ENCODE assay signal across 9 mouse cellular contexts in the genomic region with DNA sequence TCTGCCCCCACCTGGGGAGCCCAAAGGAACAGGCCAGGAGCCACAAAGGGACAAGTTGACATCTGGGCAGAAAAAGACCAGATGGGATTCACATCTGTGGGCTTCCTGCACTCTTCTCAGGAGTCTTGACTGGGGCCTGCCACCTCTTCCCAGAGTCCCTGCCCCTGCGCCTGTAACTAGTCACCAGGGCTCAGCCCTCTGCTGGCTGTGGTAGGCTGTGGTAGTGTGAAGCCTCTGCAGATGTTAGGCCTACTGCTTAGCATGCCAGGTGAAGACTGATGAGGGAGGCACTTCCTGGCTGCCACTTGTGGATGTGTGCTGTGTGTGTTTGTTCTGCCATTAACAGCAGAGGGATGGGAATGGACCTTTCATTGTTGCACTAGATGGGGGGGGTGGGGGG. TPM values are rescaled to one million over a fixed set of nuclear protein-coding genes. Genes with fewer than 3 reads are reported as not detected.
DNase-seq lines count a peak whose midpoint lies in the region; ATAC-seq lines count a peak whose summit lies in the region.
"Had no signal": no experiment of that assay in that cellular context is flagged by ENCODE, and none has a peak within 500 bp of the region (broad histone marks: within the 10 kb centered on the region; RNA-seq: fewer than 3 reads in every experiment).

No protein-coding gene starts in this region.

- H3K27ac ChIP-seq in heart, embryonic 12.5 days (ENCODE audit: poor library complexity, severe bottlenecking): no peak overlapping the region
- H3K27ac ChIP-seq in hindbrain, embryonic 13.5 days: peak overlapping the region; percentile 96
- no peak overlapping the region for H3K27ac ChIP-seq in midbrain, embryonic 13.5 days

- no peak for ATAC-seq in heart, embryonic 12.5 days (ENCODE audit: insufficient number of reproducible peaks, low FRiP score)
- no peak for ATAC-seq in hindbrain, embryonic 13.5 days (ENCODE audit: low FRiP score)
- no peak for ATAC-seq in midbrain, embryonic 13.5 days
- ATAC-seq: Patski had no signal

- intact Hi-C loops in heart, postnatal 14 days (cut with DNase I): no loop called here

- H3K9ac ChIP-seq in heart, embryonic 12.5 days: peak overlapping the region; percentile 95
- H3K9ac ChIP-seq in hindbrain, embryonic 13.5 days: peak overlapping the region; percentile 96
- H3K9ac ChIP-seq in midbrain, embryonic 13.5 days (replicated peaks): peak overlapping the region; percentile 94

- peak overlapping the region; percentile 92 for H3K4me2 ChIP-seq in heart, embryonic 12.5 days
- H3K4me2 ChIP-seq in hindbrain, embryonic 13.5 days: peak overlapping the region; percentile 86
- H3K4me2 ChIP-seq in midbrain, embryonic 13.5 days (replicated peaks): peak overlapping the region; percentile 96

- WGBS in heart, embryonic 12.5 days: 56% methylated on average over 1 of the region's 1 CpGs
- 39% methylated on average over 1 of the region's 1 CpGs for WGBS in hindbrain, embryonic 13.5 days
- WGBS in midbrain, embryonic 13.5 days: 48% methylated on average over 1 of the region's 1 CpGs

- peaks cover 36% of the 10 kb centered on the region for H3K36me3 ChIP-seq in heart, embryonic 12.5 days
- peaks cover 36% of the 10 kb centered on the region for H3K36me3 ChIP-seq in hindbrain, embryonic 13.5 days
- peaks cover 35% of the 10 kb centered on the region for H3K36me3 ChIP-seq in midbrain, embryonic 13.5 days

- H3K27me3 ChIP-seq in heart, embryonic 12.5 days (replicated peaks): no peaks in the 10 kb centered on the region
- H3K27me3 ChIP-seq in hindbrain, embryonic 13.5 days: 0 out of 2 replicates have a peak, but pooled peaks cover 3% of the 10 kb centered on the region
- H3K27me3 ChIP-seq in midbrain, embryonic 13.5 days: peaks cover 15% of the 10 kb centered on the region; the same call in 1 of the 2 replicates
- H3K27me3 ChIP-seq: Patski had no signal

- no peak for DNase-seq in heart, postnatal 14 days
- DNase-seq in R1 (ENCODE audit: low read depth, low spot score): peak; percentile 32
- no peak for DNase-seq in spleen, adult 12 weeks (ENCODE audit: low spot score)
- DNase-seq in urinary bladder, adult 2 months (ENCODE audit: low spot score): no peak
- no peak for DNase-seq in layer of hippocampus, adult 8-10 months (ENCODE audit: low spot score in 2 of 2)

- no peaks in the 10 kb centered on the region for H3K9me3 ChIP-seq in heart, embryonic 12.5 days (replicated peaks)
- no peaks in the 10 kb centered on the region for H3K9me3 ChIP-seq in hindbrain, embryonic 13.5 days
- H3K9me3 ChIP-seq in midbrain, embryonic 13.5 days: no peaks in the 10 kb centered on the region

- peak overlapping the region; percentile 83 for H3K4me3 ChIP-seq in heart, embryonic 12.5 days
- H3K4me3 ChIP-seq in hindbrain, embryonic 13.5 days: peak overlapping the region; percentile 85
- peak overlapping the region; percentile 86 for H3K4me3 ChIP-seq in midbrain, embryonic 13.5 days (replicated peaks)

- H3K4me1 ChIP-seq in heart, embryonic 12.5 days (replicated peaks): peaks cover 32% of the 10 kb centered on the region
- peaks cover 57% of the 10 kb centered on the region for H3K4me1 ChIP-seq in hindbrain, embryonic 13.5 days (replicated peaks)
- peaks cover 45% of the 10 kb centered on the region for H3K4me1 ChIP-seq in midbrain, embryonic 13.5 days (replicated peaks)

RNA-seq across cellular contexts. Expression of gene Rnpepl1, which starts 1.7 kb away (rescaled TPM):
- 37.2 and 38.9 TPM in 2 replicates for polyA plus RNA-seq in heart, embryonic 12.5 days (2016; fragmentation: Nextera tagmentation; extraction: Ambion mirVana)
- total RNA-seq in heart, postnatal 14 days (2021): 10 to 100 TPM; 68.3 to 76.0 TPM
- polyA plus RNA-seq in hindbrain, embryonic 13.5 days (2015; fragmentation: Nextera tagmentation; extraction: Ambion mirVana): 22.4 and 26.5 TPM in 2 replicates
- 20.1 and 24.8 TPM in 2 replicates for polyA plus RNA-seq in midbrain, embryonic 13.5 days (2015; fragmentation: Nextera tagmentation; extraction: Ambion mirVana)
- 37.4 and 59.3 TPM in 2 replicates for polyA plus RNA-seq in urinary bladder, adult 2 months (2012; rRNA removed)
- 10 to 100 TPM; 38.0 to 46.2 (median 44.3) TPM for total RNA-seq in layer of hippocampus, adult 8-10 months (2022)

RNA-seq across cellular contexts. Expression of gene Dusp28, which starts 5.5 kb away (rescaled TPM):
- 10.3 and 11.0 TPM in 2 replicates for polyA plus RNA-seq in heart, embryonic 12.5 days (2016; fragmentation: Nextera tagmentation; extraction: Ambion mirVana)
- total RNA-seq in heart, postnatal 14 days (2021): 10 to 100 TPM; 10.7 to 12.6 TPM
- polyA plus RNA-seq in hindbrain, embryonic 13.5 days (2015; fragmentation: Nextera tagmentation; extraction: Ambion mirVana): 14.9 and 15.8 TPM in 2 replicates
- 15.7 and 16.3 TPM in 2 replicates for polyA plus RNA-seq in midbrain, embryonic 13.5 days (2015; fragmentation: Nextera tagmentation; extraction: Ambion mirVana)
- 14.1 and 15.2 TPM in 2 replicates for polyA plus RNA-seq in urinary bladder, adult 2 months (2012; rRNA removed)
- 10 to 100 TPM; 13.9 to 16.5 (median 15.6) TPM for total RNA-seq in layer of hippocampus, adult 8-10 months (2022)

RNA-seq across cellular contexts. Expression of gene Ankmy1, which starts 9.6 kb away (rescaled TPM):
- polyA plus RNA-seq in heart, embryonic 12.5 days (2016; fragmentation: Nextera tagmentation; extraction: Ambion mirVana): 0.17 and 0.18 TPM in 2 replicates
- total RNA-seq in heart, postnatal 14 days (2021): under 1 TPM; 0.14 to 0.20 TPM
- polyA plus RNA-seq in hindbrain, embryonic 13.5 days (2015; fragmentation: Nextera tagmentation; extraction: Ambion mirVana): 0.23 and 0.98 TPM in 2 replicates
- polyA plus RNA-seq in midbrain, embryonic 13.5 days (2015; fragmentation: Nextera tagmentation; extraction: Ambion mirVana): 0.72 and 1.0 TPM in 2 replicates
- polyA plus RNA-seq in urinary bladder, adult 2 months (2012; rRNA removed): 0.36 and 0.71 TPM in 2 replicates
- under 1 TPM; 0.31 to 0.37 (median 0.36) TPM for total RNA-seq in layer of hippocampus, adult 8-10 months (2022)

RNA-seq across cellular contexts. Expression of gene Capn10, which starts 21.9 kb away (rescaled TPM):
- 18.2 and 19.1 TPM in 2 replicates for polyA plus RNA-seq in heart, embryonic 12.5 days (2016; fragmentation: Nextera tagmentation; extraction: Ambion mirVana)
- 1 to 10 TPM; 7.5 to 9.6 TPM for total RNA-seq in heart, postnatal 14 days (2021)
- 58.9 TPM in 2 replicates for polyA plus RNA-seq in hindbrain, embryonic 13.5 days (2015; fragmentation: Nextera tagmentation; extraction: Ambion mirVana)
- 62.6 and 63.2 TPM in 2 replicates for polyA plus RNA-seq in midbrain, embryonic 13.5 days (2015; fragmentation: Nextera tagmentation; extraction: Ambion mirVana)
- polyA plus RNA-seq in urinary bladder, adult 2 months (2012; rRNA removed): 16.0 and 20.4 TPM in 2 replicates
- total RNA-seq in layer of hippocampus, adult 8-10 months (2022): 10 to 100 TPM; 39.9 to 46.3 (median 43.1) TPM

RNA-seq across cellular contexts. Expression of gene Gpr35, which starts 38.4 kb away (rescaled TPM):
- polyA plus RNA-seq in heart, embryonic 12.5 days (2016; fragmentation: Nextera tagmentation; extraction: Ambion mirVana): 0.35 and 1.0 TPM in 2 replicates
- under 1 TPM; 0.48 to 0.61 TPM for total RNA-seq in heart, postnatal 14 days (2021)
- 0.39 and 0.65 TPM in 2 replicates for polyA plus RNA-seq in hindbrain, embryonic 13.5 days (2015; fragmentation: Nextera tagmentation; extraction: Ambion mirVana)
- polyA plus RNA-seq in midbrain, embryonic 13.5 days (2015; fragmentation: Nextera tagmentation; extraction: Ambion mirVana): 0.34 and 0.44 TPM in 2 replicates
- polyA plus RNA-seq in urinary bladder, adult 2 months (2012; rRNA removed): 0.78 and 1.3 TPM in 2 replicates
- total RNA-seq in layer of hippocampus, adult 8-10 months (2022): under 1 TPM in 3 of 4 experiments, not detected in 1; 0.39 to 0.61 (median 0.51) TPM
- polyA plus RNA-seq: Patski had no signal
